Mouse (Mus musculus) embryonic facial prominence, embryonic 11.5 days (tissue): ENCODE data around the gene Ina. TPM values are rescaled to one million over a fixed set of nuclear protein-coding genes. Genes with fewer than 3 reads are reported as not detected.
"Not testable (repeated sequence)": the region's sequence is repeated elsewhere in the genome, so short reads cannot be mapped to it uniquely, and the experiment has no call there.

Experiments
- ATAC-seq: fragments of 200-750 bp; cut with Nextera tagmentation; replicated peaks from 2 replicates; pipeline ENCODE4 v1.8.0; 2017; ENCODE audit warnings: low read depth; ENCODE audit not compliant: insufficient number of reproducible peaks, low FRiP score, low TSS enrichment
- DNase-seq: peaks from one replicate; pipeline ENCODE4 v3.0.0-alpha.2; 2015; ENCODE audit warnings: low spot score
- H3K27ac ChIP-seq: fragments of 300-500 bp; sonication (generic); replicated peaks from 2 replicates; pipeline ENCODE4 v1.5.1; 2014; ENCODE audit warnings: mild to moderate bottlenecking, low read depth, low read length, control low read depth
- H3K27me3 ChIP-seq: fragments of 300-500 bp; sonication (generic); 2 replicates; pipeline ENCODE4 v1.6.1; 2014; ENCODE audit warnings: mild to moderate bottlenecking, low read length, moderate library complexity, mixed read lengths; ENCODE audit not compliant: control insufficient read depth, insufficient read depth
- H3K36me3 ChIP-seq: fragments of 300-500 bp; sonication (generic); replicated peaks from 2 replicates; pipeline ENCODE4 v1.6.1; 2014; ENCODE audit warnings: low read depth, mild to moderate bottlenecking, low read length, moderate library complexity, mixed read lengths; ENCODE audit not compliant: control insufficient read depth, insufficient read depth
- H3K4me1 ChIP-seq: fragments of 300-500 bp; sonication (generic); 2 replicates; pipeline ENCODE4 v1.6.1; 2014; ENCODE audit warnings: low read length, mixed read lengths; ENCODE audit not compliant: control insufficient read depth, insufficient read depth
- H3K4me2 ChIP-seq: fragments of 300-500 bp; sonication (generic); 2 replicates; pipeline ENCODE4 v1.6.1; 2014; ENCODE audit warnings: low read depth, mild to moderate bottlenecking, control low read depth, low read length, moderate library complexity
- H3K4me3 ChIP-seq: fragments of 300-500 bp; sonication (generic); 2 replicates; pipeline ENCODE4 v1.5.1; 2014; ENCODE audit warnings: low read depth, low read length, control low read depth
- H3K9ac ChIP-seq: fragments of 300-500 bp; sonication (generic); replicated peaks from 2 replicates; pipeline ENCODE4 v1.6.1; 2014; ENCODE audit warnings: mild to moderate bottlenecking, control low read depth, low read length
- H3K9me3 ChIP-seq: fragments of 300-500 bp; sonication (generic); replicated peaks from 2 replicates; pipeline ENCODE4 v1.6.1; 2016; ENCODE audit warnings: mild to moderate bottlenecking, low read length, inconsistent platforms, mixed read lengths; ENCODE audit not compliant: control insufficient read depth
- WGBS: fragments of 180-500 bp; shearing (Covaris S2); extraction: QIAGEN DNeasy Blood & Tissue Kit; methylation state at CpG from one replicate; pipeline ENCODE4 v1.1.7; 2014; 5-methylcytosine and 5-hydroxymethylcytosine counted together
- polyA plus RNA-seq: library from polyadenylated mRNA; unstranded; fragments of >200 nt; fragmentation: Nextera tagmentation; extraction: Ambion mirVana; gene quantifications from 2 replicates; pipeline ENCODE4 v1.2.1, GENCODE M21; 2014

Ina gene
- polyA plus RNA-seq, 1 experiment from 2014 or later, result 37.0 TPM

DNA sequence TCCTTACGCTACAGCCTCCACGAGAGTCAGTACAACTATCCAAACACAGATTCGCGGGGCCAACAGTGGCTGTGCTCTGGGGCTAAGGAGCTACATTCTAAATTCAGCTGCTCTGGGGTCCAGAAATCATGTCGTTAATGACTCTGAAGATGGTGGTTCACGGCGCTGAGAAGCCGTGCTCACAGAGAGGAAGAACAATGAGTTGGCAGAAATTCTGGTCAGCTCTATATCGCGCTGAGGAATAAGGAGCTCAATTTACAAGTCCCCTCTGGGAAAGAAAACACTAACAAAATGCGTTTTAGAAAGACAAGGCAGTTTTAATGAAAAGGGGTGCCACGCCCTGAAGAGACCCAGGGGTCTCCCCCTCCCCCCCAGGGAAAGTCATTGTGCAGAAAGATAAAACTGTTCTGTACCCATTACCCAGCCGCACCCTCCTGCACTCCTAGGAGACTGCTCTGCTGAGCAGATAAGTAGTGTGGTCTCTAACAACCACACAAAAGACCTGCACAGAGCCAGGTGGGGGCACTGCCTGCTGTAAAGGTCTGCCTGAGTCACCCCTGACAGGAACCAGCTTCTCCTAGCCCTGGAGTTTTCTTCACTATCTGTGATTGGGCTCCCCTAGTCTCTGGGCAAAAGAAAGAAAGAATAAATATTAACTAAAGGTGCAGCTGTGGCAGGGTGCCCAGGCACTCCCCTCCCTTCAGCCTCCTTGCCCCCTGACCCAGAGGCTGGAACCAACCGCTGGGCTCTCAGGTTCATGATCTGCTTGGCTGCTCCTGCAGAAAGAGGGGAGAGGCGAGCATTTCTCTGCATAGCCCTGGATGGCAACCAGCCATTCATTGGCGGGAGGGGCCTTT, 26.0 kb upstream of the Ina start:
- no peak overlapping the region for H3K4me3 ChIP-seq
- 56% methylated on average over 16 of the region's 16 CpGs for WGBS
- ATAC-seq (no peak), DNase-seq (no peak)
- H3K27me3 ChIP-seq, result no peaks in the 10 kb centered on the region
- H3K27ac ChIP-seq, result no peak overlapping the region
- no peaks in the 10 kb centered on the region for H3K4me1 ChIP-seq
- H3K9ac ChIP-seq, result no peak overlapping the region
- no peaks in the 10 kb centered on the region for H3K36me3 ChIP-seq
- no peak overlapping the region for H3K4me2 ChIP-seq
- no peaks in the 10 kb centered on the region for H3K9me3 ChIP-seq

- ATAC-seq (no peak), DNase-seq (no peak)
- 81% methylated on average over 20 of the region's 20 CpGs for WGBS
- Histone ChIP-seq H3K4me2 (no peak overlapping the region), H3K9ac (no peak overlapping the region), H3K27ac (no peak overlapping the region), H3K36me3 (no peaks in the 10 kb centered on the region), H3K27me3 (no peaks in the 10 kb centered on the region), H3K4me1 (no peaks in the 10 kb centered on the region), H3K9me3 (no peaks in the 10 kb centered on the region), H3K4me3 (no peak overlapping the region)
Observed at GRCm38 (mm10) chr19:46989479-46990152, 24.9 kb upstream of the Ina start.

DNA sequence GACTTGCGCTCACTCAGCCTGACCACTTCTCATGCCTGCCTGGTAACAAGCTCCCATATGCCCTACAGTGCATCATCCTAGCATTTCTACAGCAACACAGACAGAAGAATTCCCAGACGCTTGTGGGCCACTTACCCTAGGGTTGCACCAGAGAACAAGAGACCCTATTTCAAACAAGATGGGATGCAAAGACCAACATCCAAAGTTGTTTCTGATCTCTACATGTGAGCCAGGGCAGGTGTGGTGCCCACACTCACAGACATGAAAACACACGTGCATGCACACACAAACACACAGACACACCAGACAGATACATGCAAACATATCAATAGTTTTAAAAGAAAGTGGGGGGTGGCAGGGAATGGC, 24.4 kb upstream of the Ina start:
- no peaks in the 10 kb centered on the region for H3K27me3 ChIP-seq
- no peaks in the 10 kb centered on the region for H3K36me3 ChIP-seq
- no peak overlapping the region for H3K9ac ChIP-seq
- ATAC-seq (no peak), DNase-seq (no peak)
- H3K9me3 ChIP-seq, result no peaks in the 10 kb centered on the region
- H3K4me2 ChIP-seq, result no peak overlapping the region
- 83% methylated on average over 3 of the region's 3 CpGs for WGBS
- H3K27ac ChIP-seq, result no peak overlapping the region
- H3K4me3 ChIP-seq, result no peak overlapping the region
- no peaks in the 10 kb centered on the region for H3K4me1 ChIP-seq

DNA sequence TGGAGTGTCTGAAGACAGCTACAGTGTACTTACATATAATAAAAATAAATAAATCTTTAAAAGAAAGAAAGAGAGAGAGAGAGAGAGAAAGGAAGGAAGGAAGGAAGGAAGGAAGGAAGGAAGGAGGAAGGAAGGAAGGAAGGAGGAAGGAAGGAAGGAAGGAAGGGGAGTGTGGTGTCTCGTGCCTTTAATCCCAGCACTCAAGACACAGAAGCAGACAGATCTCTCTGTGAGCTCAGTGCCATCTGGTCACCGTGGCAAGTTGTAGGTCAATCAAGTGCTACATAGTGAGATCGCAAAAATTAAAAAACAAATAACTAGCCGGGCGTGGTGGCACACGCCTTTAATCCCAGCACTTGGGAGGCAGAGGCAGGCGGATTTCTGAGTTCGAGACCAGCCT, 23.9 kb upstream of the Ina start:
- H3K9me3 ChIP-seq, H3K9ac ChIP-seq, H3K27ac ChIP-seq, H3K27me3 ChIP-seq, H3K4me1 ChIP-seq, H3K4me2 ChIP-seq, ATAC-seq, DNase-seq, H3K36me3 ChIP-seq, H3K4me3 ChIP-seq: not testable (repeated sequence)
- 88% methylated on average over 7 of the region's 8 CpGs for WGBS

DNA sequence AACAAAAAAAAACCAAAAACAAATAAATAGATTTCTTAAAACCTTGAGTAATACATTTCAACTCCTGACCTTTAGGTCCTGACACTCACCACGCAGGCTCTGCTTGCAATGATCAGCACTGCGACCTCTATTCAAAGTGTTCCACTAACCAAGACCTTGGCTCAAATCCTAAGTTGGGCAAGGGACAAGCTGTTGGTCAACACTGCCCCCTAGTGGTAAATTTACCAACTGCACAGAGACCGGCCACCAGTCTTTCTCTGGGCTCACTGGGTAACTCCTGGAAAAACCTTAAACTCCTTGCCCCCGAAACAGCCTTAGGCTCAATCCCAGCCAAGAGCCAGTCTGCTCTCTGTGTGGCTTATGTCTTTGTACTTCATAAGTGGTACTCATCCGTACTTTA, 23.4 kb upstream of the Ina start:
- WGBS, result 20% methylated on average over 5 of the region's 5 CpGs

DNA sequence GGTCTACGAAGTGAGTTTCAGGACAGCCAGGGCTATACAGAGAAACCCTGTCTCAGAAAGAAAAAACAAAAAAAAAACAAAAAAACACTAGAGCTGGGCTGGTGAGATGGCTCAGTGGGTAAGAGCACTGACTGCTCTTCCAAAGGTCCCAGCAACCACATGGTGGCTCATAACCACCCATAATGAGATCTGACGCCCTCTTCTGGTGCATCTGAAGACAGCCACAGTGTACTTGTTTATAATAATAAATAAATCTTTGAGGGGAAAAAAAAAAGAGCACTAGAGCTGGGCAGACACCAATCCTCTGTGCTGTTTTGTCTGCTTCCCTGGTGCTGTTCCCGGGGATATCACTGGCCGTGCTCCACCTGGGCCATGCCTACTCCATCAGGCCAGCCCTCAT, 22.2 kb upstream of the Ina start:
- WGBS, result 77% methylated on average over 4 of the region's 4 CpGs
- H3K4me1 ChIP-seq, H3K27ac ChIP-seq, ATAC-seq, H3K36me3 ChIP-seq, H3K9me3 ChIP-seq, DNase-seq, H3K27me3 ChIP-seq, H3K4me3 ChIP-seq, H3K9ac ChIP-seq, H3K4me2 ChIP-seq: not testable (repeated sequence)

More for the DNA sequence above, 23.4 kb upstream of the Ina start:
- no peak for ATAC-seq
- Histone ChIP-seq H3K4me2 (no peak overlapping the region), H3K4me3 (no peak overlapping the region), H3K9ac (no peak overlapping the region), H3K27ac (no peak overlapping the region), H3K36me3 (no peaks in the 10 kb centered on the region), H3K9me3 (no peaks in the 10 kb centered on the region), H3K27me3 (no peaks in the 10 kb centered on the region), H3K4me1 (no peaks in the 10 kb centered on the region)
- peak; percentile 90 for DNase-seq

- no peak overlapping the region for H3K27ac ChIP-seq
- no peaks in the 10 kb centered on the region for H3K27me3 ChIP-seq
- no peaks in the 10 kb centered on the region for H3K4me1 ChIP-seq
- H3K4me3 ChIP-seq, result no peak overlapping the region
- H3K9me3 ChIP-seq, result no peaks in the 10 kb centered on the region
- no peak overlapping the region for H3K9ac ChIP-seq
- DNase-seq, result no peak
- WGBS, result 84% methylated on average over 9 of the region's 9 CpGs
- H3K36me3 ChIP-seq, result no peaks in the 10 kb centered on the region
- no peak for ATAC-seq
- no peak overlapping the region for H3K4me2 ChIP-seq
Observed at GRCm38 (mm10) chr19:46996095-46996494, 18.4 kb upstream of the Ina start.

- ATAC-seq (no peak), DNase-seq (no peak)
- H3K27me3 ChIP-seq, result no peaks in the 10 kb centered on the region
- no peak overlapping the region for H3K4me3 ChIP-seq
- no peak overlapping the region for H3K4me2 ChIP-seq
- WGBS, result 78% methylated on average over 8 of the region's 8 CpGs
- no peak overlapping the region for H3K27ac ChIP-seq
- H3K9me3 ChIP-seq, result no peaks in the 10 kb centered on the region
- no peak overlapping the region for H3K9ac ChIP-seq
- no peaks in the 10 kb centered on the region for H3K4me1 ChIP-seq
- H3K36me3 ChIP-seq, result no peaks in the 10 kb centered on the region
Observed at GRCm38 (mm10) chr19:46998168-46998870, 16.2 kb upstream of the Ina start.
